Mouse (Mus musculus): ENCODE measurements around the gene Fam114a1. TPM values are rescaled to one million over a fixed set of nuclear protein-coding genes. Genes with fewer than 3 reads are reported as not detected.

The Fam114a1 gene
- 51.6 and 52.6 TPM in 2 replicates for polyA plus RNA-seq (2012; rRNA removed)

DNA sequence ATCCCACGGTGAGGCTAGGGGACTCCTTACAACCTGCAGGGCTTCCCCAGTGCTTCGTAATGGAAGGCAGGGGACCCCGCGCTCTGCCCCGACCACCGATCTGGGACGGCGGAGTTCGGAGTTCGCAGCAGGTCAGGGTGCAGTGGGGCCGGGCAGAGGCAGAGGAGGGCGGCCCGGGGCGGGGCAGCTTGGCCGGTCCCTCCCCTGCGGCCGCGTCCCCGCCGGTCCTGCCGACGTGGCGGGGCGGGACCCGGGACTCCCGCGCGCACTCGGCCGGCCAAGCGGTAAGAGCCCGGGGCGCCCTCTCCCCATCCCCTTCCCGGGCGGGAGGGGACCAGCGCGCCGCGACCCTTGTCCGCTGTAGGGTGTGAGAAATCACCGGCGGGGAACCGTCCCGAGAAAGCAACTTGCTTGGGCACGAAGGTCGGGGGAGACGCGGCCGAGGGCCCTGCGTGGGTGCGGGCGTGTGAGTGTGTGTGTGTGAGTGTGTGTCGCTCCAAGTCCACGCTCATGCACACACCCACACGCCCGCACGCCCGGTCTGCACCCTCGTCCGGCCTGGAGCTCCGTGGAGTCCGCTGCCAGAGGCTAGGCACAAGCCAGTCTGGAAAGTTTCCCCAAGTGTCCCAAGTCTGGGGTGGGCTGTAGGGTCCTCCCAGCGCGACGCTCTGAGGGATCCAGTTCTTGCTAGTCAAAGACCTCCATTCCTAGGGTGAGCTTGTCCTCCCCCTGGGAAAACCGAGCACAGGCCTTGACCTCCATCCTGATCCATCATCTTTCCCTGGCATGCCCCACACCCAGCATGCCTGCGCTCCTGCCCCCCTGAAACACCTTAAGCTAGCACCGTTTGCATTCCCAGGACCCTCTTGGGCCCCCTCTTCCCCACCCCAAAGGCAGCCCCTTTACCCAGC lies at the start of gene Fam114a1:
TSS of gene Fam114a1 (plus strand) at position 211 of the 911 bp plus-strand sequence.
- DNase-seq (ENCODE audit: low read depth): no peak

GRCm38 (mm10) chr5:64922891-64923381 lies 46.9 kb upstream of the Fam114a1 start:
- no peak for DNase-seq (ENCODE audit: low read depth)

- DNase-seq (ENCODE audit: low read depth): no peak
Measured at GRCm38 (mm10) chr5:64932215-64932614, 37.7 kb upstream of the Fam114a1 start.

- DNase-seq (ENCODE audit: low read depth): no peak
Measured at GRCm38 (mm10) chr5:64932775-64933174, 37.1 kb upstream of the Fam114a1 start.

GRCm38 (mm10) chr5:64951486-64951885 lies 18.4 kb upstream of the Fam114a1 start:
- DNase-seq (ENCODE audit: low read depth): no peak

DNA sequence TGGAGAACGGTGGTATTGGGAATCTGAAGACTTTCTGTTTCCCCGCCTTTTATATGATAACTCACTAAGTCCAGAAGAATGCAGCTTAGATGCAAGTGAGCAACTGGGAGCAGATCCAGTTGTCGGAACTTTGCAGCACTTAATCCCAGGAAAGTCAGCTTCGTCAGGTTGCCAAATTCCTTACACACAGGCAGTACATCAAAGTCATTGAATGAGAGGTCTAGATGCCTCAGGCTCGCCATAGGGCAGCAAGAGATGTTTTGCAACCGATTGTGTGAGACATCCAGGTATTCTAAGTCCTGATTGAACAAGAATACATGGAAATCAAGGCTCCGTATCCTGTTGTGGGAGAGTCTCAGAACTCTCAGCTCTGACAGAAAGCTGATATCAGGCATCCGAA lies 14.9 kb upstream of the Fam114a1 start:
- peak; percentile 61 for DNase-seq (ENCODE audit: low read depth)

- DNase-seq (ENCODE audit: low read depth): no peak
Measured at GRCm38 (mm10) chr5:64958991-64959842, 10.7 kb upstream of the Fam114a1 start.

GRCm38 (mm10) chr5:64959843-64960230 lies 10.0 kb upstream of the Fam114a1 start, which contains the start of gene Tlr6:
Gene Tlr6 (minus strand): TSS chr5:64960097.
- no peak for DNase-seq (ENCODE audit: low read depth)

GRCm38 (mm10) chr5:64960857-64961391 lies 8.9 kb upstream of the Fam114a1 start:
- DNase-seq (ENCODE audit: low read depth): no peak

DNA sequence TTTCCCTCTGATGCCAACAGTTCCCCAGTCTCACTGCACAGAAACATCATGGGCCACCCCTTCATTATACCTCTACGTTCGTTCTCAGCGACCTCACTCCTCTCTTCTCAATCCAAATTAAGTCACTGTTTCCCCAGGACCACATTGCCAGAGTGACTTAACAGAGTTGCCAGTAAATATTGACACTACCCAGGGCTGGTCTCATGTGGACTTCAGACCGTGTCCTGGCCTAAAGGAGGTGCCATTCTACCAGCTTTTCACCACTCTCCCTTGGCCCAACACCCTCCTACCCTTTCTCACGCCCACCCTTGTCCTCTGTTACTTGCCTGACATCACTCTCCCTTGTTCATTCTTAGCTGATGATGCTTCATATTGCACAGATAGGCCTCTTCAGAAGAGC lies 6.6 kb upstream of the Fam114a1 start:
- no peak for DNase-seq (ENCODE audit: low read depth)

DNA sequence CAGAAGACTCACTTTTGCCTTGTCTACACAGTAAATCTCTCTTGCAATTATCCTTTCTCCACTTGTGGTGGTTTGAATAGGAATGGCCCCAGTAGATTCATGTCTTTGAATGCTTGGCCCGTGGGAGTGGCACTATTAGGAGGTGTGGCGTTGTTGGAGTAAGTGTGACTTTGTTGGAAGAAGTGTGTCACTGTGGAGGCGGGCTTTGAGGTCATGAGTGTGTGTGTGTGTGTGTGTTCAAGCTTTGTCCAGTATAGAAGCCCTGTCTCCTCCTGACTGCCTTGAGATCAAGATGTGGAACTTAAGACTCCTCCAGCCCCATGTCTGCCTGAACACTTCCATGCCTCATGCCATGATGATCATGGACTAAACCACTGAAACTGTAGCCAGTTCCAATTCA lies 6.1 kb upstream of the Fam114a1 start:
- DNase-seq (ENCODE audit: low read depth): no peak

DNA sequence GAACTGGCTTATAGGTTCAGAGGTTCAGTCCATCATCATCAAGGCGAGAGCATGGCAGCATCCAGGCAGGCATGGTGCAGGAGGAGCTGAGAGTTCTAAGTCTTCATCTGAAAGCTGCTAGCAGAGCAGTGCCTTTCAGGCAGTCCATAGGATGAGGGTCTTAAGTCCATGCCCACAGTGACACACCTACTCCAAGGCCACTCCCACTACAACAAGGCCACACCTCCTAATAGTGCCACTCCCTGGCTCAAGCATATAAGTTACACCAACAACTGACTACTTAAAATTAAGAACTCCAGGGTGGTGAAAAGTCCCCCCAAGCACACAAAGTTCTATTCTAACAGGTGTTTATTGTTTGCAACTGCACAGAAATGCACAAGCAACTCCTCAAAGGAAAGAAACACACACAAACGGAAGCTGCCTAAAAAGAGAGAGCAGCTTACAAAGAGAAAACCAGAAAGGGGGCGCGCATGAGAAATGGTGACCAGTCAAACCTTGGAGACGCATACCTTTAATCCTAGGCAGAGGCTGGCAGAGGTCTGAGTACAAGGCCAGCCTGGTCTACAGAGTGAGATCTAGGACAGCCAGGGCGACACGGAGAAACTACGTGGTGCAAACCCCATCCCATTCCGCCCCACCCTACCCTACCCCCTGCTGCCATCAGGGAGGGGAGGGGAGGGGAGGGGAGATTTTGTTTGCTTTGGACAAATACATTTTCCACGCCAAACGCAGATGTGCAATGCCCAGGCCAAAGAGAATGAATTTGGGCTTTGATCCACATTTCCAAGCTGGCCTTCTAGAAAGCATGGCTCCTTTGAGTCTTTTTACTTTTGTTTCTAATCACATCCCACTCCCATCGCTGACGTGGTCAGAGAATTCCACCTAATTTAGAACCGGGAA lies 660 bp upstream of the Fam114a1 start:
- DNase-seq (ENCODE audit: low read depth): no peak

GRCm38 (mm10) chr5:64975121-64975520 lies 5.2 kb downstream of the Fam114a1 start:
- no peak for DNase-seq (ENCODE audit: low read depth)

DNA sequence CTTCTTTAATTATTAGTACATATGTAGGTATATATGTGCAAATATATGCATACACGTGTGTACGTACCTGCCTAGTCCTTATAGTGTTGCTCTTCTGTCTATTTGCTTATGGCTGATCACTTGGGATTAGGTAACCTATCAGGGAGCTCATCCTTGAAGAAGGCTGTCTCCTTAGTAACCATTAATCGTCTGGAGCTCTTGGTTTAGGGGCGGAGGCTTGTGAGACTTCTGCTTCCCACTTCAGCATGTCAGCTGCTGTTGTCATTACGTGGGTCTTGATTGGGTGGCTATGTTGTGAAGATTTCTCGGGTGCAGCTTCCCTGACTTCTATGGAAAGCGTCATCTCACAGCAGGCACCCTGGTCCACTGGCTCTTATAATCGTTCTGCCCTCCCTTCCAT lies 7.3 kb downstream of the Fam114a1 start:
- DNase-seq (ENCODE audit: low read depth): no peak

DNA sequence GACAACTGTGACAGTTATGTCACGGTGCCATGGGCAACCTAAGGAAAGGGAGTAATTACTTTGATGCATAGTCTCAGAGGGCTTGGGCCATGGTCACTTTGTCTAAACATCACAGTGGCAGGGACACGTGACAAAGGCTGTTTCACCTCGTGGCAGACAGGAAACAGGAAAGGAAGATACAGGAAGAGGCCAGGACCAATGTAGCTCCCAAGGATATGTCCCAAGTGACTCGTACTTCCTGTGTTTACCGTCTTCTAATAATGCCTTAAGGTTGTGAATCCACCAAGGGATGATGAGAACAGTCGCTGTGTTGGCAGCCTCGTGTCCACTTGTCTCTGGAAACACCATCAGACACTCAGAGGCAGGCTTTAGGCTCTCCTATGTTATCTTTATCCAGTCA lies 16.1 kb downstream of the Fam114a1 start:
- no peak for DNase-seq (ENCODE audit: low read depth)

- DNase-seq (ENCODE audit: low read depth): no peak
Measured at GRCm38 (mm10) chr5:64989940-64990339, 20.1 kb downstream of the Fam114a1 start.

DNA sequence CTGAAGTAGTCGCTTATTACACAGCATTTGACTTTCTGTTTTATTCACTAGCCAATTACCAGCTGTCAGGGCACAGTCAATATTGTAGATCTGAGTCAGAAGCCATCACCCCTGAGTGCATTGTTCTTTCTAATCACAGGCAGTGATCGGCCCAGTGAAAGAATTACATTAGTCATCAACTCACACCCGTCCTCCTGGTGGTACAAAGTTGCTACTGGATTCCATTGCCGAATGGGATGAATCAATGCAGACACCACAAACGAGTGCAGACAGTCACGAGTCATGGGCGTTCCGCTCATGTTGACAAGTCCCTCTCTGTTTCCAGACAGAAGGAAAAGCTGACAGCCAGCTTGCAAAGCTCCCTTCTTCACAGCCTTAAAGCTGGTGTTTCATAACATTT lies 22.7 kb downstream of the Fam114a1 start:
- DNase-seq (ENCODE audit: low read depth): no peak

DNA sequence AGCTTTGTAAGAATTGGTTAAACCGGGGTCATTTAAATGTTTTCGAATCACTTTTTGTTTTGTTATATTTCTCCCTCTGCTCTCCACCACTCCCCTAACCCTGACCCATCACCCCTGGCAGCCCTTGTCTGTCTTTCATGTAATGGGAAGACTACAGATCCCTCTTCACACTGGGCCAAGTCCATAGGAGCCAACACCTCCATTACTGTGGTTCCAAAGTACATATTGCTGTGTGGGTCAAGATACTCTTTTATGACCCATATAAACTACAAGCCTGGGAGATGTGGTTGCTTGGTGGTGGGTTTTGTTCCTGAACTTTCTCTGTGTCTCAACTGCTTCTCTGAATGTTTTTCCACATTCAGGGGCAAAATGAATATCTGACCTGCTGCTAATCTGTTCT lies 25.5 kb downstream of the Fam114a1 start:
- DNase-seq (ENCODE audit: low read depth): no peak

DNA sequence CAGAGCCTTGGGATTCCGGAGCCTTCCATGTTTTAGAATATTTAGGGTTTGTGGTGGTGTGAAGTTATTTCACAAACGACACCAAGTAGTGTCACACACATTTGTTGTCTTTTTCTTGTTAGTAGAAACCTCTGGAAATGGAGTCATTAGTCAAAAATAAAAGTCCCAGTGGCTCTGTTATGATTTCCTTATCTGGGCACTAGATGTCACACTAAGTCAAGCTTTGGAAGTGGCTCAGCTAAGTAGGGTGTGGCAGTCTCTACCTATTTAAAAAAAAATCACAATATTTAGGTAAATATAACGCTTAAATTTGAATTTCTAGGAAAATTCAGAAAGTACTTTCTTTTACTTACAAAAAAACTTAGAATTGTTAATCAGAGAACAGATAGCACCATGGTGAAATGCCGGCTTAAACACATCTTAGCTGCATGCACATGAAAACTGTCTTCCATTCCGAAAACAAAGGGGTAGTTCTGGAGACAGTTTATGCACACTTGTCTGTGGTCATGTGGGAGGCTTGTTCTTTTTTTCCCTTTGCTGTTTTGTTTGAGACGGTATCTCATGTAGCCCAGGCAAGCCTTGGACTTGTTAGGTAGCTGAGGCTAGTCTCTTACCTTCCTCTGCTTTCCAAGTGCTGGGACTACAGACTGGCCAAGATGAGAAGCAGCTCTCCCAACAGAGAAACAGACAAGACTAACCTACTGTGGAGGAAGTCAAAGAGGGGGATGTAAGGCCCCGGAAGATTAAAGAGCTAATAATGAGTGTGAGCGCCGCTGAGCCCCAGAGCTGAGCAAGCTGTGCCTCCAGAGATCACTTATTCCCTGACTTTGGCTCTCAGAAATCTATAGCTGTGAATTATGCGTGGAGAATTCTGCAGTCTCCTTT lies 33.3 kb downstream of the Fam114a1 start:
- DNase-seq (ENCODE audit: low read depth): no peak

- DNase-seq (ENCODE audit: low read depth): no peak
Measured at GRCm38 (mm10) chr5:65003946-65004535, 34.2 kb downstream of the Fam114a1 start.
